Mouse (Mus musculus) hindbrain, embryonic 16.5 days (tissue): ENCODE data around the gene 2610528A11Rik. TPM values are rescaled to one million over a fixed set of nuclear protein-coding genes. Genes with fewer than 3 reads are reported as not detected.
A peak's percentile ranks its signal among the peaks of the same experiment; 100 is the strongest.

Source experiments
- ATAC-seq: fragments of 200-750 bp; cut with Nextera tagmentation; 2 replicates; pipeline ENCODE4 v1.8.0; 2017; ENCODE audit warnings: moderate TSS enrichment, moderate library complexity
- H3K27ac ChIP-seq: fragments of 300-500 bp; sonication (generic); 2 replicates; pipeline ENCODE4 v1.5.1; 2014; ENCODE audit warnings: low read depth, mild to moderate bottlenecking, control low read depth, low read length, moderate library complexity
- H3K27me3 ChIP-seq: fragments of 300-500 bp; sonication (generic); replicated peaks from 2 replicates; pipeline ENCODE4 v1.6.1; 2014; ENCODE audit warnings: low read length; ENCODE audit not compliant: control insufficient read depth, insufficient read depth
- H3K36me3 ChIP-seq: fragments of 300-500 bp; sonication (generic); 2 replicates; pipeline ENCODE4 v1.6.1; 2014; ENCODE audit warnings: mild to moderate bottlenecking, low read length, moderate library complexity, mixed read lengths; ENCODE audit not compliant: control insufficient read depth, insufficient read depth
- H3K4me1 ChIP-seq: fragments of 300-500 bp; sonication (generic); 2 replicates; pipeline ENCODE4 v1.6.1; 2014; ENCODE audit warnings: low read depth, low read length; ENCODE audit not compliant: control insufficient read depth, insufficient read depth
- H3K4me2 ChIP-seq: fragments of 300-500 bp; sonication (generic); 2 replicates; pipeline ENCODE4 v1.6.1; 2014; ENCODE audit warnings: mild to moderate bottlenecking, low read length, control low read depth, moderate library complexity
- H3K4me3 ChIP-seq: fragments of 300-500 bp; sonication (generic); 2 replicates; pipeline ENCODE4 v1.5.1; 2014; ENCODE audit warnings: mild to moderate bottlenecking, low read length, control low read depth, moderate library complexity
- H3K9ac ChIP-seq: fragments of 300-500 bp; sonication (generic); 2 replicates; pipeline ENCODE4 v1.6.1; 2014; ENCODE audit warnings: low read depth, mild to moderate bottlenecking, control low read depth, low read length, moderate library complexity
- H3K9me3 ChIP-seq: fragments of 300-500 bp; sonication (generic); 2 replicates; pipeline ENCODE4 v1.6.1; 2014; ENCODE audit warnings: mild to moderate bottlenecking, low read length, moderate library complexity; ENCODE audit not compliant: control insufficient read depth
- WGBS: fragments of 180-500 bp; shearing (Covaris S2); extraction: QIAGEN DNeasy Blood & Tissue Kit; methylation state at CpG from one replicate; pipeline ENCODE4 v1.1.7; 2014; 5-methylcytosine and 5-hydroxymethylcytosine counted together
- polyA plus RNA-seq: library from polyadenylated mRNA; unstranded; fragments of >200 nt; fragmentation: Nextera tagmentation; extraction: Ambion mirVana; gene quantifications from 2 replicates; pipeline ENCODE4 v1.2.1, GENCODE M21; 2015

Gene 2610528A11Rik
- polyA plus RNA-seq, 1 experiment from 2014 or later, result 0.76 TPM

DNA sequence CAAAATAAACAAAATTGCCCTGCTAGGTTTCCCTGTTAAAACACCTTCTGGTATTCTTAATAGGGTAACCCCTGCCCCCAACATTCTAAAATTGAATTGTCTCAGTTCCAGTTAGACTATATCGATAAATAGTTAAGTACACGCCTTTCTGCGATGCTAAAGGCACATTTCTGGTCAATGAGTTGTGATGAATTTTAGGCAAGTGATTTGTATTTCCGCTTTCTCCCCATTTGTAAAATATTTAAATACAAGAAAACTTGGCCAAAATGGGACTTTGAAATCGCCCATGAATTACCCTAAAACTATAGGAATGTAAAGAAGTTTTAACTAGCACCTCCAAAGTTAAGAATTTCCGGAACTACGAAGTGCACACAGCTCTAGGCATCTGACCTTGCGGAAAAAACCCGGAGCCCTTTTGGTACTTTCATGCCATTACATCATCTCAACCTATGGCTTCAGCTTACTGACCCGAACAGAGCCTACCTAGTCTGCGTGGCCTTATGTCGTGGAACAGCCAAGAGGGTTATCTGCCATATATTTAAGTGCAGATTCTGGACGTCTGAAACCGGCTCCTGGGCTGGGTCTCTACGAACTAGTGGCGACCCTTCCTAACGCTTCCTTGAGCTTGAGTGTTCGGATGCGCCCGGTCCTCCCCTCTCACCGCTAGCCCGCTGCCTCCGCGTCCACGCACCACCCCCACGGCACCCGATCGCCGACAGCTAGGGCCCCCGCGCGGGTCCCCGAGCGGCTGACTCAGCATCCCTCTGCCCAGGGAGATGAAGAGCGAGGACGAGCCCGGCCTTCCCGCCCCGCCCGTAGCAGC lies 20.7 kb upstream of the 2610528A11Rik start:
- Histone ChIP-seq H3K9ac (peak overlapping the region; percentile 89), H3K4me2 (peak overlapping the region; percentile 82), H3K4me3 (peak overlapping the region; percentile 97), H3K27ac (peak overlapping the region; percentile 84), H3K9me3 (no peaks in the 10 kb centered on the region), H3K27me3 (no peaks in the 10 kb centered on the region), H3K36me3 (peaks cover 6% of the 10 kb centered on the region; the same call in 1 of the 2 replicates), H3K4me1 (peaks cover 10% of the 10 kb centered on the region)
- 3% methylated on average over 33 of the region's 40 CpGs for WGBS
- ATAC-seq, result no peak; the same call in 1 of the 2 replicates

GRCm38 (mm10) chr14:37127652-37128051 lies 13.8 kb upstream of the 2610528A11Rik start:
- Histone ChIP-seq H3K27ac (no peak overlapping the region), H3K4me3 (no peak overlapping the region), H3K9me3 (no peaks in the 10 kb centered on the region), H3K27me3 (no peaks in the 10 kb centered on the region), H3K4me1 (no peaks in the 10 kb centered on the region), H3K4me2 (no peak overlapping the region), H3K9ac (no peak overlapping the region), H3K36me3 (peaks cover 35% of the 10 kb centered on the region)
- ATAC-seq, result no peak
- 40% methylated on average over 4 of the region's 4 CpGs for whole genome bisulfite sequencing

- H3K27me3 ChIP-seq, result no peaks in the 10 kb centered on the region
- WGBS, result 99% methylated on average over 4 of the region's 4 CpGs
Observed at GRCm38 (mm10) chr14:37119233-37119632, 5.4 kb upstream of the 2610528A11Rik start.

DNA sequence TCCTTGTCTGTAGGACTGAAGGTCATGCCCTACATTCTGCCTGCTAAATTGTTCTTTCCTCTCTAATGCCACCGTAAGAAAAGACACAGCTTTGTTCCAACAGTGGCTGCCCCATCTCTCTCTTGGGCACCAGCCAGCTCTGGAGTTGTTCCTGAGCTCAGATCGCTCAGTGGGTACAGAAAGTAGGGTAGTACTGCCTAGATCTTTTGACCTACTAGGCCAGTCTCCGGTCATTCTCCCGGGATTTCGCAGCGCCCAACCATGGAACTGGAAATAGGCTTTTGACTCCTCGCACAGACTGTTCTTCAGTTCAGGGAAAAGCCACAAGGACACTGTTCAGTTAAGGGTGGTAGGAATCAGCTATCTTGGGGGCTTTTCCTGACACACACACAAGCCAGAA lies 891 bp downstream of the 2610528A11Rik start:
- H3K4me1 ChIP-seq, result no peaks in the 10 kb centered on the region
- no peak overlapping the region for H3K4me2 ChIP-seq
- no peak overlapping the region for H3K27ac ChIP-seq
- no peaks in the 10 kb centered on the region for H3K27me3 ChIP-seq
- H3K36me3 ChIP-seq, result no peaks in the 10 kb centered on the region
- H3K9ac ChIP-seq, result no peak overlapping the region
- 87% methylated on average over 7 of the region's 7 CpGs for WGBS
- H3K4me3 ChIP-seq, result no peak overlapping the region
- no peaks in the 10 kb centered on the region for H3K9me3 ChIP-seq
- no peak for ATAC-seq

More at GRCm38 (mm10) chr14:37119233-37119632, 5.4 kb upstream of the 2610528A11Rik start:
- H3K4me2 ChIP-seq, result no peak overlapping the region
- no peaks in the 10 kb centered on the region for H3K4me1 ChIP-seq
- ATAC-seq, result no peak
- no peaks in the 10 kb centered on the region for H3K9me3 ChIP-seq
- H3K36me3 ChIP-seq, result peaks cover 10% of the 10 kb centered on the region; the same call in 1 of the 2 replicates
- no peak overlapping the region for H3K4me3 ChIP-seq
- no peak overlapping the region for H3K27ac ChIP-seq
- H3K9ac ChIP-seq, result no peak overlapping the region

GRCm38 (mm10) chr14:37111371-37111770 lies 2.5 kb downstream of the 2610528A11Rik start:
- H3K36me3 ChIP-seq, result no peaks in the 10 kb centered on the region
- no peak overlapping the region for H3K9ac ChIP-seq
- ATAC-seq, result no peak
- H3K4me1 ChIP-seq, result no peaks in the 10 kb centered on the region
- H3K27me3 ChIP-seq, result no peaks in the 10 kb centered on the region
- no peaks in the 10 kb centered on the region for H3K9me3 ChIP-seq
- no peak overlapping the region for H3K4me3 ChIP-seq
- H3K4me2 ChIP-seq, result no peak overlapping the region
- no peak overlapping the region for H3K27ac ChIP-seq

DNA sequence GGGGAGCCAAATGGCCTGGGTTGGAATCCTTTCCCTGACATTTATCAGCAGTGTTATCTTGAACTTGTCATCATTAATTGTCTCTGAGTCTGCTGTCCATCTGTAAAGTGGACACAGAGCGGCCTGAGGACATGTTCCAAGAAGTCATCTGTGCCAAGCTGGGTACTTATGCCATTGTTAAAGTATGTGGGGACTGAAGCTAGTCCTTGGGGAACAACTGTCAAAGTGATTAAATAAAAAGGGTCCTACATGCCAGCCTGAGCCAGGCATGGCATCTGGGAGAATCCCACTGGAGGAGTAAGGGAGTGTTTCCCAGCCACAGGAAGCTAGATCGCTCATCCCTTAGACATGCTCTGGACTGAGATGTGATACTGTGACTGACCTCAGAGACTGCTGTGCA lies 3.4 kb downstream of the 2610528A11Rik start:
- no peak overlapping the region for H3K4me3 ChIP-seq
- no peak overlapping the region for H3K9ac ChIP-seq
- H3K27me3 ChIP-seq, result no peaks in the 10 kb centered on the region
- H3K4me2 ChIP-seq, result no peak overlapping the region
- no peaks in the 10 kb centered on the region for H3K36me3 ChIP-seq
- H3K4me1 ChIP-seq, result no peaks in the 10 kb centered on the region
- no peak overlapping the region for H3K27ac ChIP-seq
- no peaks in the 10 kb centered on the region for H3K9me3 ChIP-seq
- WGBS, result 84% methylated on average over 2 of the region's 2 CpGs
- ATAC-seq, result peak; percentile 58

GRCm38 (mm10) chr14:37109975-37110374 lies 3.8 kb downstream of the 2610528A11Rik start:
- no peaks in the 10 kb centered on the region for H3K4me1 ChIP-seq
- 76% methylated on average over 9 of the region's 9 CpGs for WGBS
- H3K36me3 ChIP-seq, result no peaks in the 10 kb centered on the region
- no peaks in the 10 kb centered on the region for H3K27me3 ChIP-seq
- H3K9me3 ChIP-seq, result no peaks in the 10 kb centered on the region
- H3K4me2 ChIP-seq, result no peak overlapping the region
- no peak overlapping the region for H3K27ac ChIP-seq
- H3K9ac ChIP-seq, result no peak overlapping the region
- ATAC-seq, result no peak
- H3K4me3 ChIP-seq, result no peak overlapping the region

DNA sequence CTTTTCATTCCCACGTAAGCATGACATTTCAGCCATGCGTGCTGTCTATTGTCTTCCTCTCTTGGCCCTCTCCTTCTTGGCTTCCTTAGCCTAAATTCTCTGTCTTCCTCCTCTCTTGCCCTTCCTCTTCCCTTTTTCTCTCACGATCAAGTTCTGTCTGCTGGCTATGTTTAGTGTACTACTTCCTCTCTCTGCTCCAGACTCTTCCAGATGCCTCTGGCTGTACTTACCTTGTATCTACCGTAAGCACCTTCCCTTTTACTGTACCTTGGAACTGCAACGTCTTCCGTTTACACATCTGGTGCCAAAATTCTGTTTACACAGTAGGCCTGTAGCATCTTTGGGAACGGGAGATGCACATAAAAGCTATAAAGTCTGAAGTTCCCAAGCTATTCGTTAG lies 4.4 kb downstream of the 2610528A11Rik start:
- H3K4me3 ChIP-seq, result no peak overlapping the region
- H3K4me1 ChIP-seq, result no peaks in the 10 kb centered on the region
- 87% methylated on average over 8 of the region's 8 CpGs for WGBS
- no peak overlapping the region for H3K27ac ChIP-seq
- ATAC-seq, result no peak
- H3K27me3 ChIP-seq, result no peaks in the 10 kb centered on the region
- no peaks in the 10 kb centered on the region for H3K36me3 ChIP-seq
- H3K9ac ChIP-seq, result no peak overlapping the region
- H3K9me3 ChIP-seq, result no peaks in the 10 kb centered on the region
- H3K4me2 ChIP-seq, result no peak overlapping the region

GRCm38 (mm10) chr14:37105846-37106245 lies 8.0 kb downstream of the 2610528A11Rik start:
- Histone ChIP-seq H3K9me3 (no peaks in the 10 kb centered on the region), H3K4me3 (no peak overlapping the region), H3K27ac (no peak overlapping the region), H3K36me3 (no peaks in the 10 kb centered on the region), H3K9ac (no peak overlapping the region), H3K27me3 (no peaks in the 10 kb centered on the region), H3K4me1 (no peaks in the 10 kb centered on the region), H3K4me2 (no peak overlapping the region)
- WGBS, result 34% methylated on average over 7 of the region's 7 CpGs
- peak; percentile 43; the same call in 1 of the 2 replicates for ATAC-seq
